Mouse (Mus musculus) intestine, embryonic 16.5 days (tissue): ENCODE measurements around the gene Dnaic1. TPM values are rescaled to one million over a fixed set of nuclear protein-coding genes. Genes with fewer than 3 reads are reported as not detected.

ENCODE experiments used
- ATAC-seq: fragments of 200-750 bp; cut with Nextera tagmentation; 2 replicates; pipeline ENCODE4 v1.8.0; 2017; ENCODE audit warnings: moderate TSS enrichment, moderate library complexity
- H3K27ac ChIP-seq: fragments of 300-500 bp; sonication (generic); 2 replicates; pipeline ENCODE4 v1.5.1; 2014; ENCODE audit warnings: mild to moderate bottlenecking, low read length
- H3K27me3 ChIP-seq: fragments of 300-500 bp; sonication (generic); replicated peaks from 2 replicates; pipeline ENCODE4 v1.6.1; 2014; ENCODE audit warnings: low read length, control low read depth, mixed read lengths; ENCODE audit not compliant: control insufficient read depth, insufficient read depth
- H3K36me3 ChIP-seq: fragments of 300-500 bp; sonication (generic); 2 replicates; pipeline ENCODE4 v1.6.1; 2014; ENCODE audit warnings: low read length, control low read depth; ENCODE audit not compliant: control insufficient read depth, insufficient read depth
- H3K4me1 ChIP-seq: fragments of 300-500 bp; sonication (generic); 2 replicates; pipeline ENCODE4 v1.6.1; 2014; ENCODE audit warnings: low read length, control low read depth, mixed read lengths; ENCODE audit not compliant: control insufficient read depth, insufficient read depth
- H3K4me2 ChIP-seq: fragments of 300-500 bp; sonication (generic); 2 replicates; pipeline ENCODE4 v1.6.1; 2014; ENCODE audit warnings: low read depth, low read length, control low read depth
- H3K4me3 ChIP-seq: fragments of 300-500 bp; sonication (generic); 2 replicates; pipeline ENCODE4 v1.5.1; 2014; ENCODE audit warnings: mild to moderate bottlenecking, low read length
- H3K9ac ChIP-seq: fragments of 300-500 bp; sonication (generic); 2 replicates; pipeline ENCODE4 v1.6.1; 2014; ENCODE audit warnings: low read depth, low read length
- H3K9me3 ChIP-seq: fragments of 300-500 bp; sonication (generic); 2 replicates; pipeline ENCODE4 v1.6.1; 2016; ENCODE audit warnings: low read length, control low read depth; ENCODE audit not compliant: control insufficient read depth
- WGBS: fragments of 180-500 bp; shearing (Covaris S2); extraction: QIAGEN DNeasy Blood & Tissue Kit; methylation state at CpG from one replicate; pipeline ENCODE4 v1.1.7; 2014; 5-methylcytosine and 5-hydroxymethylcytosine counted together
- polyA plus RNA-seq: library from polyadenylated mRNA; unstranded; fragments of >200 nt; fragmentation: Nextera tagmentation; extraction: Ambion mirVana; gene quantifications from 2 replicates; pipeline ENCODE4 v1.2.1, GENCODE M21; 2015

The Dnaic1 gene
- polyA plus RNA-seq, 1 experiment from 2014 or later = 4.2 TPM

GRCm38 (mm10) chr4:41662723-41663122 lies 93.1 kb downstream of the Dnaic1 start:
- no peaks in the 10 kb centered on the region for H3K36me3 ChIP-seq
- no peak overlapping the region for H3K4me3 ChIP-seq
- H3K27ac ChIP-seq = no peak overlapping the region
- peaks cover 29% of the 10 kb centered on the region for H3K4me1 ChIP-seq
- 0 out of 2 replicates have a peak, but pooled peaks cover 2% of the 10 kb centered on the region for H3K27me3 ChIP-seq
- H3K9ac ChIP-seq = no peak overlapping the region
- WGBS = 62% methylated on average over 11 of the region's 11 CpGs
- no peak for ATAC-seq
- no peak overlapping the region for H3K4me2 ChIP-seq
- H3K9me3 ChIP-seq = no peaks in the 10 kb centered on the region

- ATAC-seq = no peak
- H3K4me2 ChIP-seq = no peak overlapping the region
- no peaks in the 10 kb centered on the region for H3K36me3 ChIP-seq
- no peak overlapping the region for H3K27ac ChIP-seq
- 0 out of 2 replicates have a peak, but pooled peaks cover 3% of the 10 kb centered on the region for H3K27me3 ChIP-seq
- peaks cover 24% of the 10 kb centered on the region for H3K4me1 ChIP-seq
- H3K9me3 ChIP-seq = no peaks in the 10 kb centered on the region
- H3K4me3 ChIP-seq = no peak overlapping the region
- 37% methylated on average over 9 of the region's 9 CpGs for WGBS
- no peak overlapping the region for H3K9ac ChIP-seq
Observed at GRCm38 (mm10) chr4:41663614-41664013, 94.0 kb downstream of the Dnaic1 start.

GRCm38 (mm10) chr4:41664533-41664932 lies 95.0 kb downstream of the Dnaic1 start:
- Histone ChIP-seq H3K9ac (0 out of 2 replicates have a peak overlapping the region, but pooled peaks have one; percentile 11), H3K4me2 (no peak overlapping the region), H3K27me3 (0 out of 2 replicates have a peak, but pooled peaks cover 3% of the 10 kb centered on the region), H3K27ac (no peak overlapping the region), H3K9me3 (no peaks in the 10 kb centered on the region), H3K4me1 (peaks cover 18% of the 10 kb centered on the region), H3K36me3 (no peaks in the 10 kb centered on the region), H3K4me3 (no peak overlapping the region)
- WGBS = 27% methylated on average over 7 of the region's 7 CpGs
- ATAC-seq = 0 out of 2 replicates have a peak, but pooled peaks have one; percentile 1

GRCm38 (mm10) chr4:41665009-41665675 lies 95.6 kb downstream of the Dnaic1 start:
- WGBS = 6% methylated on average over 5 of the region's 8 CpGs
- 0 out of 2 replicates have a peak, but pooled peaks have one; percentile 32 for ATAC-seq
- Histone ChIP-seq H3K27me3 (0 out of 2 replicates have a peak, but pooled peaks cover 3% of the 10 kb centered on the region), H3K36me3 (no peaks in the 10 kb centered on the region), H3K27ac (no peak overlapping the region), H3K9ac (0 out of 2 replicates have a peak overlapping the region, but pooled peaks have one; percentile 11), H3K9me3 (no peaks in the 10 kb centered on the region), H3K4me3 (no peak overlapping the region), H3K4me2 (no peak overlapping the region), H3K4me1 (peaks cover 18% of the 10 kb centered on the region)

- H3K4me1 ChIP-seq = peaks cover 10% of the 10 kb centered on the region
Observed at GRCm38 (mm10) chr4:41666646-41667045, 97.1 kb downstream of the Dnaic1 start.

GRCm38 (mm10) chr4:41670836-41671235 lies 101.3 kb downstream of the Dnaic1 start:
- peaks cover 9% of the 10 kb centered on the region for H3K4me1 ChIP-seq
- no peaks in the 10 kb centered on the region for H3K9me3 ChIP-seq
- H3K27me3 ChIP-seq = 0 out of 2 replicates have a peak, but pooled peaks cover 9% of the 10 kb centered on the region
- no peak overlapping the region for H3K4me3 ChIP-seq
- H3K27ac ChIP-seq = no peak overlapping the region
- 82% methylated on average over 18 of the region's 18 CpGs for WGBS
- H3K36me3 ChIP-seq = no peaks in the 10 kb centered on the region
- H3K9ac ChIP-seq = no peak overlapping the region
- no peak overlapping the region for H3K4me2 ChIP-seq
- no peak for ATAC-seq

More at GRCm38 (mm10) chr4:41666646-41667045, 97.1 kb downstream of the Dnaic1 start:
- H3K4me3 ChIP-seq = no peak overlapping the region
- no peaks in the 10 kb centered on the region for H3K9me3 ChIP-seq
- WGBS = 85% methylated on average over 11 of the region's 11 CpGs
- no peak overlapping the region for H3K4me2 ChIP-seq
- H3K9ac ChIP-seq = no peak overlapping the region
- 0 out of 2 replicates have a peak, but pooled peaks cover 5% of the 10 kb centered on the region for H3K27me3 ChIP-seq
- no peaks in the 10 kb centered on the region for H3K36me3 ChIP-seq
- no peak for ATAC-seq
- H3K27ac ChIP-seq = no peak overlapping the region

- H3K4me2 ChIP-seq = no peak overlapping the region
- no peak overlapping the region for H3K27ac ChIP-seq
- no peaks in the 10 kb centered on the region for H3K9me3 ChIP-seq
- H3K27me3 ChIP-seq = 0 out of 2 replicates have a peak, but pooled peaks cover 9% of the 10 kb centered on the region
- no peak for ATAC-seq
- no peaks in the 10 kb centered on the region for H3K36me3 ChIP-seq
- WGBS = 40% methylated on average over 5 of the region's 5 CpGs
- no peak overlapping the region for H3K4me3 ChIP-seq
- no peak overlapping the region for H3K9ac ChIP-seq
- peaks cover 13% of the 10 kb centered on the region for H3K4me1 ChIP-seq
Observed at GRCm38 (mm10) chr4:41671500-41671899, 101.9 kb downstream of the Dnaic1 start.

- Histone ChIP-seq H3K27me3 (0 out of 2 replicates have a peak, but pooled peaks cover 9% of the 10 kb centered on the region), H3K4me2 (no peak overlapping the region), H3K9me3 (no peaks in the 10 kb centered on the region), H3K4me1 (peaks cover 17% of the 10 kb centered on the region), H3K36me3 (no peaks in the 10 kb centered on the region), H3K4me3 (no peak overlapping the region), H3K27ac (no peak overlapping the region), H3K9ac (0 out of 2 replicates have a peak overlapping the region, but pooled peaks have one; percentile 24)
- 22% methylated on average over 8 of the region's 8 CpGs for WGBS
- peak; percentile 41 for ATAC-seq
Observed at GRCm38 (mm10) chr4:41671963-41672480, 102.4 kb downstream of the Dnaic1 start.

- no peak overlapping the region for H3K4me3 ChIP-seq
- no peaks in the 10 kb centered on the region for H3K9me3 ChIP-seq
- no peak overlapping the region for H3K27ac ChIP-seq
- 0 out of 2 replicates have a peak overlapping the region, but pooled peaks have one; percentile 24 for H3K9ac ChIP-seq
- ATAC-seq = no peak
- 0 out of 2 replicates have a peak, but pooled peaks cover 9% of the 10 kb centered on the region for H3K27me3 ChIP-seq
- no peaks in the 10 kb centered on the region for H3K36me3 ChIP-seq
- no peak overlapping the region for H3K4me2 ChIP-seq
- H3K4me1 ChIP-seq = peaks cover 21% of the 10 kb centered on the region
- 33% methylated on average over 8 of the region's 8 CpGs for WGBS
Observed at GRCm38 (mm10) chr4:41672522-41672963, 103.0 kb downstream of the Dnaic1 start.
